Mouse (Mus musculus) neural tube, embryonic 14.5 days (tissue): ENCODE measurements around the gene Slc7a11. TPM values are rescaled to one million over a fixed set of nuclear protein-coding genes. Genes with fewer than 3 reads are reported as not detected.

Experiments used
- ATAC-seq: fragments of 200-750 bp; cut with Nextera tagmentation; 2 replicates; pipeline ENCODE4 v1.8.0; 2017; ENCODE audit warnings: low read depth, mild to moderate bottlenecking, moderate TSS enrichment, moderate library complexity
- H3K27ac ChIP-seq: fragments of 300-500 bp; sonication (generic); 2 replicates; pipeline ENCODE4 v1.5.1; 2014; ENCODE audit warnings: low read depth, mild to moderate bottlenecking, control low read depth, low read length, moderate library complexity, mixed read lengths
- H3K27me3 ChIP-seq: fragments of 300-500 bp; sonication (generic); 2 replicates; pipeline ENCODE4 v1.6.1; 2014; ENCODE audit warnings: low read length; ENCODE audit not compliant: control insufficient read depth, insufficient read depth
- H3K36me3 ChIP-seq: fragments of 300-500 bp; sonication (generic); 2 replicates; pipeline ENCODE4 v1.6.1; 2014; ENCODE audit warnings: low read length, mixed read lengths; ENCODE audit not compliant: control insufficient read depth, insufficient read depth
- H3K4me1 ChIP-seq: fragments of 300-500 bp; sonication (generic); 2 replicates; pipeline ENCODE4 v1.6.1; 2014; ENCODE audit warnings: low read length; ENCODE audit not compliant: control insufficient read depth, insufficient read depth
- H3K4me2 ChIP-seq: fragments of 300-500 bp; sonication (generic); 2 replicates; pipeline ENCODE4 v1.6.1; 2014; ENCODE audit warnings: mild to moderate bottlenecking, low read depth, low read length, control low read depth
- H3K4me3 ChIP-seq: fragments of 300-500 bp; sonication (generic); 2 replicates; pipeline ENCODE4 v1.5.1; 2014; ENCODE audit warnings: low read depth, low read length, control low read depth, mixed read lengths
- H3K9ac ChIP-seq: fragments of 300-500 bp; sonication (generic); replicated peaks from 2 replicates; pipeline ENCODE4 v1.6.1; 2014; ENCODE audit warnings: low read depth, mild to moderate bottlenecking, control low read depth, low read length, mixed read lengths
- H3K9me3 ChIP-seq: fragments of 300-500 bp; sonication (generic); 2 replicates; pipeline ENCODE4 v1.6.1; 2016; ENCODE audit warnings: low read length; ENCODE audit not compliant: control insufficient read depth
- WGBS: fragments of 180-500 bp; shearing (Covaris S2); extraction: QIAGEN DNeasy Blood & Tissue Kit; methylation state at CpG from one replicate; pipeline ENCODE4 v1.1.7; 2014; 5-methylcytosine and 5-hydroxymethylcytosine counted together
- polyA plus RNA-seq: library from polyadenylated mRNA; unstranded; fragments of >200 nt; fragmentation: Nextera tagmentation; extraction: Ambion mirVana; gene quantifications from 2 replicates; pipeline ENCODE4 v1.2.1, GENCODE M21; 2014

The Slc7a11 gene
- polyA plus RNA-seq, 1 experiment from 2014 or later: 0.44 TPM

DNA sequence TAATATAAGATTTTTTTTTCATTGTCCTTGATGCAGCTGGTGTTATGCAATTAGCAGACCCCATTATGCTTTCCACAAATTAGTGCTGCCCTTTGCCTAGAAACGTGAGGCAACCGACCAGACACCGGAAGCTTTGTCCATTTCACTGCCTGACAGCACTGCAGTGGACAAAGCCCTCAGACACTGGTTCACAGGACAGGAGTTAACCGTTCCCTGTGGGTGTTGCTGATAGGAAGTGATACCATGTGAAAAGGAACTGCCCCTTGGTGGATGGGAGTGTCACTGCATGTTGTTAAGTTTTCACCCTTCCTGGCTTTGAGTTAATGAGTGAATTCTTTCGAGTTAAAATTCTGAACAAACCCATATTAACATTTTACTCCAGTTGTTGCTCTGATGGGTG is 60.7 kb downstream of the Slc7a11 start:
- Histone ChIP-seq H3K4me1 (no peaks in the 10 kb centered on the region), H3K27ac (no peak overlapping the region; the same call in 1 of the 2 replicates), H3K9me3 (no peaks in the 10 kb centered on the region), H3K4me2 (no peak overlapping the region), H3K27me3 (no peaks in the 10 kb centered on the region), H3K36me3 (no peaks in the 10 kb centered on the region), H3K9ac (no peak overlapping the region), H3K4me3 (no peak overlapping the region)
- ATAC-seq: no peak
- WGBS: 30% methylated on average over 5 of the region's 5 CpGs

DNA sequence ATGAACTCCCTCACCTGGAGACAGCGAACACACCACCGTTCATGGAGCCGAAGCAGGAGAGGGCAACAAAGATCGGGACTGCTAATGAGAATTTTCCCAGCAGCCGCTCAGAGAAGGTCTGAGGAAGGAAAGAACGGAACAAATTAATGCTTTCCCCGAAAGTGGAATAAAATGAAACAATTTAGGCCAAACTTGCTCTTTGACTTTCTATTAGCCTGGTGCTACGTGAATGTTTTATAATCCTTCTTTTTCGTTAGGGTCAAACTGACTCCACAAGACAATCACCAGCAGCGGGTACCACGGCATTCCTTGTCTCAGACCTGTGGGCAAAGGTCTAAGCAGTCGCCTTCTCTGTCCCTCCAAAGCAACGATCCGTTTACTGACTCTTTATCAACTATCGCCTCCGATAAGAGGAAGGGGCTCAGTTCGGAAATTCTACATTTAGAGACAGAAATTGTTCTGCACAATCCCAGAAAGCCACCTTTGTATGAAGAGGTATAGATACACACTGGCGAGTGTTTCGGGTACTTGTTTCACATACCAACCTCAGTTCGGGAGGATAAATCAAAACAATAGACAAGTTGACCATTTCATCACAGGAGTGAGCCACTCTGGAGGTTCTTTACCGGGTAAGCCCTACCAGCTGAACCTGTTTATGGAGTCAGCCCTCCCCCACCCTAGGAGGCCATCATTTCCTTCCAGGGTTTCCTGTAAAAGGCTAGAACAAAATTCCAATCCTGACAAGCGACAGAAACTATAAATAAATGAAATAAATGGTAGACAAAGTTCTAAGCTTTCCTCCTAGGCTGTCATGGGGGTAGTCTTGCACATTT is 61.3 kb downstream of the Slc7a11 start:
- ATAC-seq: 0 out of 2 replicates have a peak, but pooled peaks have one; percentile 19
- H3K4me1 ChIP-seq: no peaks in the 10 kb centered on the region
- H3K9ac ChIP-seq: no peak overlapping the region; the same call in 1 of the 2 replicates
- H3K4me3 ChIP-seq: peak overlapping the region; percentile 30
- H3K27ac ChIP-seq: no peak overlapping the region; the same call in 1 of the 2 replicates
- no peaks in the 10 kb centered on the region for H3K36me3 ChIP-seq
- no peaks in the 10 kb centered on the region for H3K27me3 ChIP-seq
- peak overlapping the region; percentile 46 for H3K4me2 ChIP-seq
- no peaks in the 10 kb centered on the region for H3K9me3 ChIP-seq
- WGBS: 41% methylated on average over 22 of the region's 22 CpGs

DNA sequence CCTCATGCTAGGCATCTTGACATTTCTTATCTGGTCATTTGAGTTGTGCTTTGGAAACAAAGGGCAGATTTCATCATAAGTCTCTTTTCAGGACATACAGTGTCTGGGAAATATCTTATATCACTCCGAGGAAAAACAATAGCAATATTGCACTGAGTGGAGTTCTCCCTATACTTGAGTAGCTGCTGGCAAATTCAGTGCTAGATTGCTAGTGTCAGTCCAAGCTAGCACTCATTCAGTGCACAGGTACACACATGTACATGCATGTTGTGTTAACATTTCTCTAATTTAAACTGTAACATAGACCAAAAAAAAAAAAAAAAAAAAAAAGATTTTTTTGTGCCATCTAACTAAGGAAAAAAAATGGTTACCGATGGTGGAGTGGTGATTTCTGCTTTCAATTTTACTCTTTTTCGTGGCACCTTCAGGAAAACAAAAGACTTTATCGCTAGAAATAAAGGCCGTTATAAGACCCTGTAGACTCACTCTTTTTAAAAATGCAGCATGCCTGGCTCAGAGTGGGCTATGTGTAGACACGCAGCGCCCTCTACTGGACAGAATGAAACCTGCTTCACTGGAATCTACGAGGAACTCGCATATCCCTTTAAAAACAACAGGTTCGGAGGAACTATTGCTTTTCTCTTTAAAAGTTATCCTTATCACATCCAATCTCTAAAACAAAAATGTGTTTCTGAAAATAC is 62.1 kb downstream of the Slc7a11 start:
- Histone ChIP-seq H3K4me2 (peak overlapping the region; percentile 46), H3K9ac (no peak overlapping the region; the same call in 1 of the 2 replicates), H3K4me1 (no peaks in the 10 kb centered on the region), H3K9me3 (no peaks in the 10 kb centered on the region), H3K27ac (no peak overlapping the region), H3K27me3 (no peaks in the 10 kb centered on the region), H3K4me3 (peak overlapping the region; percentile 30), H3K36me3 (no peaks in the 10 kb centered on the region)
- ATAC-seq: peak; percentile 89
- WGBS: 14% methylated on average over 10 of the region's 10 CpGs

DNA sequence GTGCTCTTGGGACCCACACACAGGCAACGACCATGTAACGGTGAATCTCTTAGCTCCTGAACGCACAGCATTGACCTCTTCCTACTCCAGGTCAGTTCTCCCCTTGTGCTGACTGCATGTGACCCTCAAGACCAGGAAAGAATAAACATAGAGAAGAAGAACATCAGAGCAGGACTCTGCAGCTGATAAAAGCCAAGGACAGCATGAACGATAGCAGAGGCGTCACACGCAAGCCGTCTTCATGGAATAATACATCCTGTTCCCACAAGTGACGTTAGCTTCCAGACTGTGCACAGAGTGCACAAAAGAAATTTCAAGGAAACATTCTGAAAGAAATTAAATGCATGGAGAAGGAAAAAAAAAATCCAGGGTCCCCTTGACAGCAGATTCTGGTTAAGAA is 63.5 kb downstream of the Slc7a11 start:
- no peak for ATAC-seq
- WGBS: 63% methylated on average over 8 of the region's 8 CpGs

DNA sequence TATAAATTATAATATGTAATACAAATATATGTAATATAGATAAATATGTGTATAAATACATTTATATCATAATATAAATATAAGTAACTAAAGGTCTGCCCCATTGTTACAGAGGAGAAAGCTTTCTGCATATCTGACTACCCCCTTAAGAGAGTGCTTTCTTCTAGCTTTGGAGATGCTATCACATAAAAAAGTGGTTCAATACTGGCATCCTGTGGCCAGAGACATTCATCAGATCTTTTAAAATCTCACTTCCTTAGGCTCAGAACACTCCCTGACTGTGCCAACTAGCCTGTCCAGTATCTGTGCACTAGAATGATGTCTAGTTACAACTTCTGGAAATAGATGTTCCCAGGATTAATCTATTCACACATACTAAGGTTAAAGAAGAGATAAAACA is 67.9 kb downstream of the Slc7a11 start:
- Histone ChIP-seq H3K4me2 (no peak overlapping the region), H3K9me3 (no peaks in the 10 kb centered on the region), H3K27ac (no peak overlapping the region), H3K9ac (no peak overlapping the region), H3K36me3 (no peaks in the 10 kb centered on the region), H3K4me3 (no peak overlapping the region), H3K27me3 (no peaks in the 10 kb centered on the region), H3K4me1 (no peaks in the 10 kb centered on the region)
- ATAC-seq: peak; percentile 49; the same call in 1 of the 2 replicates

More for the DNA sequence above, 63.5 kb downstream of the Slc7a11 start:
- no peaks in the 10 kb centered on the region for H3K36me3 ChIP-seq
- no peak overlapping the region for H3K9ac ChIP-seq
- H3K4me2 ChIP-seq: no peak overlapping the region
- H3K27ac ChIP-seq: no peak overlapping the region
- no peaks in the 10 kb centered on the region for H3K9me3 ChIP-seq
- no peak overlapping the region for H3K4me3 ChIP-seq
- no peaks in the 10 kb centered on the region for H3K27me3 ChIP-seq
- no peaks in the 10 kb centered on the region for H3K4me1 ChIP-seq

DNA sequence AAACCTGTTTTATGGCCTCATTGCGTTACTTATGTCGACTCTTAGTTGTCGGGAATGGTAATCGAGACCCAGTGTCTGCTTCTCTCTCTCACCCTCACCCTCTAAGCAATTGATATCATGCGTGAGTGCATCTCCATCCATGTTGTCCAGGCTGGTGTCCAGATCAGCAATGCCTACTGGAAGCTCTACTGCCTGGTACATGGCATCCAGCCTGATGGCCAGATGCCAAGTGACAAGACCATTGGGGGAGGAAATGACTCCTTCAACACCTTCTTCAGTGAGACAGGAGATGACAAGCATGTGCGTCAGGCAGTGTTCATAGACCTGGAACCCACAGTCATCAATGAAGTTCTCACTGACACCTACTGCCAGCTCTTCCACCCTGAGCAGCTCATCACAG is 73.6 kb downstream of the Slc7a11 start:
- H3K9ac ChIP-seq: no peak overlapping the region
- no peaks in the 10 kb centered on the region for H3K36me3 ChIP-seq
- ATAC-seq: no peak
- H3K4me3 ChIP-seq: no peak overlapping the region
- H3K4me2 ChIP-seq: no peak overlapping the region
- no peaks in the 10 kb centered on the region for H3K4me1 ChIP-seq
- H3K9me3 ChIP-seq: no peaks in the 10 kb centered on the region
- no peak overlapping the region for H3K27ac ChIP-seq
- 96% methylated on average over 6 of the region's 6 CpGs for WGBS
- H3K27me3 ChIP-seq: no peaks in the 10 kb centered on the region

DNA sequence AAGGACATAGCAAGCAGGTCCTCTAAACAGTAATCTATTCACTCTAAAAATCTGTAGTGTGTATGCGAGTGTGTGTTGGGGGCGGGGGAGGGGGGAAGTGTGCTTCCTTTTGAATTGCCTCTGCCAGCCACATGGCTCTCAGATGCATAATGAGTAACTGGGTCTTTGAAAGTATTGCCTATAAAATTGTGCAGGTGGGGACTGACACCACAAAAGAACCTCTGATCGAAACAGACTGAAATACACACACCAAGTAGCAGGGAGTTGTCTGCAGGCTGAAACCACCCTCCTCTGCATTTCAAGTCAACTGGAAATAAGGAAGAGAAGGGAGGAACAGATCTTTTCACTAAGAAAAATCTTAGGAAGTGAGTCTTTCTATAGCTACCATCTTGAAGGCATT is 76.2 kb downstream of the Slc7a11 start:
- Histone ChIP-seq H3K27ac (no peak overlapping the region), H3K4me3 (no peak overlapping the region), H3K9me3 (no peaks in the 10 kb centered on the region), H3K4me2 (no peak overlapping the region), H3K9ac (no peak overlapping the region), H3K36me3 (no peaks in the 10 kb centered on the region), H3K27me3 (no peaks in the 10 kb centered on the region), H3K4me1 (no peaks in the 10 kb centered on the region)
- 44% methylated on average over 3 of the region's 3 CpGs for whole genome bisulfite sequencing
- ATAC-seq: no peak

DNA sequence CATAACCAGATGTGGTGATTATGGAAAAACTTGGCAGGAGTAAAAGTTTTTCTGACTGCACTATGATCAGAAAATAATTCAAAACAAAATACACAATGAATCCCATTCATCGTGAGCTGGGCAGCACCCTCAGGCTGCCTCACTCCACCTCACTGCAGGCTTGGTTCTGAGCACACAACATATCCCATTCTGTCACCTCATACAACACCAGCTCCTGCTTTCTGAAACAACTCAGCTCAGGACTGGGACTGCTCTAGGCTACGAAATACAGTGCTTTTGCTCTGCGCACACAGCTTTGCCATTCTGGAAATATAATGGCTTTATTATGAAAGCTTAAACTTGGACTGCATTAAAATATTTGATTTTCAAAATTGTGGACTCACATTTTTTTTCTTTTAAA is 79.8 kb downstream of the Slc7a11 start:
- 87% methylated on average over 3 of the region's 3 CpGs for WGBS
- H3K4me1 ChIP-seq: no peaks in the 10 kb centered on the region
- H3K4me2 ChIP-seq: no peak overlapping the region
- no peaks in the 10 kb centered on the region for H3K27me3 ChIP-seq
- H3K9ac ChIP-seq: no peak overlapping the region
- H3K9me3 ChIP-seq: no peaks in the 10 kb centered on the region
- no peaks in the 10 kb centered on the region for H3K36me3 ChIP-seq
- no peak overlapping the region for H3K27ac ChIP-seq
- no peak overlapping the region for H3K4me3 ChIP-seq
- ATAC-seq: no peak

DNA sequence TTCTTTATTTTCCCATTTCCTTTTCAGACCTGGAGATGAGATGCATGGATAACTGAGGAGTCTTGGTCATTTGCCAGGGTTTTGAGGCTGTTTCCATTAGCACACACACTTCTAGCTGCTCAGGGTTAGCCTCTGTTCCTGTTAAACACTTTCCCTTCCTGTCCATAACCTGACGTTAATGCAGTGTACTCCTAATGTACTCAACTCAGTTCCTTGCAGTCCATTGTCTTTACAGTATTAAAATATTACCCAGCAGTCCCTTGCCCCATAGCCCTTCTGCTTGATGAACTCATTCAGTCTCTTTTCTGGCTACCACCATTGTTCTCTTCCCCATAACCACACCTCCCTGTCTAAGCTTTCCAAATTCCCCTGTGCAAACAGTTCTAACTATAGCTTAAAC is 96.3 kb downstream of the Slc7a11 start:
- H3K27me3 ChIP-seq: no peaks in the 10 kb centered on the region
- no peak overlapping the region for H3K27ac ChIP-seq
- H3K9me3 ChIP-seq: no peaks in the 10 kb centered on the region
- no peak overlapping the region for H3K4me3 ChIP-seq
- H3K36me3 ChIP-seq: no peaks in the 10 kb centered on the region
- H3K4me2 ChIP-seq: no peak overlapping the region
- no peaks in the 10 kb centered on the region for H3K4me1 ChIP-seq
- 69% methylated on average over 1 of the region's 1 CpGs for WGBS
- ATAC-seq: no peak
- H3K9ac ChIP-seq: no peak overlapping the region
